ENCODE assay signal across 13 mouse cellular contexts in the genomic region with DNA sequence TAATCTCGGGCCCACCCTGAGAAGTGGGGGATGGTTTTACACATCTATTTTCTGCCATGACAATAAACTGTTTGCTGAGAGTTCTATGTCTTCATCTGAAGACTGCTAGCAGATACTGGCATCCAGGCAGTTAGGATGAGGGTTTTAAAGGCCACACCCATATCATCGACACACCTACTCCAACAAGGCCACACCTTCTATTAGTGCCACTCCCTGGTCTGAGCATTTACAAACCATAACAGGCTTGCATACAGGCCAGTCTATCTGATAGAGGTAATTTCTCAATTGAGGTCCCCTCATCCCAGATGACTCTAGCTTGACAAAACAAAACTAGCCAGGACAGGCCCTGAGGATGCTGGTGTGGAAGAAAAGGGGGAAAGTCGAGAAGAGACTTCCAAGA. TPM values are rescaled to one million over a fixed set of nuclear protein-coding genes. Genes with fewer than 3 reads are reported as not detected.
DNase-seq lines count a peak whose midpoint lies in the region; ATAC-seq and TF ChIP-seq lines count a peak whose summit lies in the region.
"Had no signal": no experiment of that assay in that cellular context is flagged by ENCODE, and none has a peak within 500 bp of the region (broad histone marks: within the 10 kb centered on the region; RNA-seq: fewer than 3 reads in every experiment).

No protein-coding gene starts in this region.

- no peak overlapping the region for H3K4me2 ChIP-seq in heart, embryonic 16.5 days (ENCODE audit: low read depth, low read length)
- H3K4me2 ChIP-seq in midbrain, embryonic 14.5 days (ENCODE audit: low read length): no peak overlapping the region
- no peak overlapping the region for H3K4me2 ChIP-seq in intestine, postnatal 0 days (replicated peaks; ENCODE audit: low read depth)

- no peaks in the 10 kb centered on the region for H3K36me3 ChIP-seq in heart, embryonic 16.5 days (ENCODE audit: control insufficient read depth, insufficient read depth)
- H3K36me3 ChIP-seq in midbrain, embryonic 10.5 days: no peaks in the 10 kb centered on the region
- H3K36me3 ChIP-seq in midbrain, embryonic 14.5 days (ENCODE audit: control insufficient read depth, insufficient read depth, low read length): no peaks in the 10 kb centered on the region
- no peaks in the 10 kb centered on the region for H3K36me3 ChIP-seq in intestine, postnatal 0 days (ENCODE audit: control insufficient read depth, insufficient read depth)

- intact Hi-C loops in heart, postnatal 36 days (cut with DNase I): loop anchor here (2.0 to 5.0 kb wide), 3 partner anchors 117 to 331 kb away; no protein-coding TSS in a partner anchor
- intact Hi-C loops in left cerebral cortex, postnatal 36 days (cut with DNase I): no loop called here

- no peak for ATAC-seq in heart, embryonic 16.5 days (replicated peaks; ENCODE audit: extremely low read depth, insufficient read depth, low FRiP score)
- ATAC-seq in midbrain, embryonic 14.5 days (ENCODE audit: low FRiP score, low TSS enrichment): no peak
- ATAC-seq in intestine, postnatal 0 days: no peak

- no peaks in the 10 kb centered on the region for H3K27me3 ChIP-seq in heart, embryonic 16.5 days (ENCODE audit: control insufficient read depth, insufficient read depth, low read length)
- no peaks in the 10 kb centered on the region for H3K27me3 ChIP-seq in midbrain, embryonic 10.5 days (ENCODE audit: low read depth, poor library complexity, severe bottlenecking)
- H3K27me3 ChIP-seq in midbrain, embryonic 14.5 days (ENCODE audit: control insufficient read depth, insufficient read depth, low read length): no peaks in the 10 kb centered on the region
- no peaks in the 10 kb centered on the region for H3K27me3 ChIP-seq in intestine, postnatal 0 days (replicated peaks; ENCODE audit: control insufficient read depth, insufficient read depth, low read length)

- no peak for TF ChIP-seq CTCF in intestine, postnatal 0 days (IDR thresholded peaks at IDR 0.05; ENCODE audit: low read depth)

- peak overlapping the region; percentile 76; the same call in 1 of the 2 replicates for H3K9ac ChIP-seq in heart, embryonic 16.5 days (ENCODE audit: low read length)
- H3K9ac ChIP-seq in midbrain, embryonic 14.5 days (replicated peaks; ENCODE audit: low read length): no peak overlapping the region
- no peak overlapping the region for H3K9ac ChIP-seq in intestine, postnatal 0 days (ENCODE audit: low read depth, low read length)

- H3K9me3 ChIP-seq in heart, embryonic 16.5 days (replicated peaks; ENCODE audit: control insufficient read depth, low read length): no peaks in the 10 kb centered on the region
- H3K9me3 ChIP-seq in midbrain, embryonic 10.5 days (replicated peaks): no peaks in the 10 kb centered on the region
- H3K9me3 ChIP-seq in midbrain, embryonic 14.5 days (ENCODE audit: control insufficient read depth, low read length): no peaks in the 10 kb centered on the region
- no peaks in the 10 kb centered on the region for H3K9me3 ChIP-seq in intestine, postnatal 0 days (ENCODE audit: control insufficient read depth)

- 77% methylated on average over 3 of the region's 3 CpGs for WGBS in heart, embryonic 16.5 days
- WGBS in midbrain, embryonic 10.5 days: 90% methylated on average over 3 of the region's 3 CpGs
- 92% methylated on average over 3 of the region's 3 CpGs for WGBS in midbrain, embryonic 14.5 days
- 61% methylated on average over 3 of the region's 3 CpGs for WGBS in intestine, postnatal 0 days

- no peak overlapping the region for H3K4me3 ChIP-seq in heart, embryonic 16.5 days (ENCODE audit: low read length)
- H3K4me3 ChIP-seq in midbrain, embryonic 10.5 days: no peak overlapping the region
- no peak overlapping the region for H3K4me3 ChIP-seq in midbrain, embryonic 14.5 days (replicated peaks; ENCODE audit: low read depth, low read length)
- H3K4me3 ChIP-seq in intestine, postnatal 0 days (ENCODE audit: low read depth, low read length): no peak overlapping the region

- no peak for DNase-seq in heart, postnatal 36 days
- DNase-seq in midbrain, embryonic 10.5 days (ENCODE audit: low spot score): no peak
- no peak for DNase-seq in midbrain, embryonic 14.5 days
- DNase-seq in T-cell, adult 2 months (ENCODE audit: low spot score): no peak
- DNase-seq in left cerebral cortex, postnatal 36 days (ENCODE audit: low spot score in 2 of 2): no peak
- DNase-seq: cerebellum, postnatal 10 days; thymus, postnatal 4 days had no signal

- H3K4me1 ChIP-seq in heart, embryonic 16.5 days (ENCODE audit: control insufficient read depth, insufficient read depth, low read length): peaks cover 55% of the 10 kb centered on the region
- H3K4me1 ChIP-seq in midbrain, embryonic 10.5 days: peaks cover 23% of the 10 kb centered on the region
- H3K4me1 ChIP-seq in midbrain, embryonic 14.5 days (ENCODE audit: control insufficient read depth, insufficient read depth, low read length): peaks cover 10% of the 10 kb centered on the region
- H3K4me1 ChIP-seq in intestine, postnatal 0 days (replicated peaks; ENCODE audit: control insufficient read depth, insufficient read depth, low read length): 0 out of 2 replicates have a peak, but pooled peaks cover 6% of the 10 kb centered on the region

- H3K27ac ChIP-seq in heart, embryonic 16.5 days (ENCODE audit: low read length): peak overlapping the region; percentile 100
- peak overlapping the region; percentile 55; the same call in 1 of the 2 replicates for H3K27ac ChIP-seq in midbrain, embryonic 10.5 days (replicated peaks)
- H3K27ac ChIP-seq in midbrain, embryonic 14.5 days (replicated peaks; ENCODE audit: low read depth, low read length): no peak overlapping the region
- 0 out of 2 replicates have a peak overlapping the region, but pooled peaks have one; percentile 89 for H3K27ac ChIP-seq in intestine, postnatal 0 days (ENCODE audit: low read depth, low read length)

RNA-seq across cellular contexts. Expression of a gene that starts 8.9 kb away (rescaled TPM):
- 0.11 and 0.30 TPM in 2 replicates for polyA plus RNA-seq in heart, embryonic 16.5 days (2015; fragmentation: Nextera tagmentation; extraction: Ambion mirVana)
- total RNA-seq in heart, postnatal 36 days (2021): 1 to 10 TPM in 1 of 2 experiments, under 1 TPM in 1; 0.41 to 1.5 TPM
- polyA plus RNA-seq in midbrain, embryonic 10.5 days (2016; fragmentation: Nextera tagmentation; extraction: Ambion mirVana): not detected in 2 replicates
- 0.15 TPM in 1 of 2 replicates, not detected in the other for polyA plus RNA-seq in midbrain, embryonic 14.5 days (2014; fragmentation: Nextera tagmentation; extraction: Ambion mirVana)
- polyA plus RNA-seq in intestine, postnatal 0 days (2015; fragmentation: Nextera tagmentation; extraction: Ambion mirVana): 0.67 and 1.3 TPM in 2 replicates
- total RNA-seq in left cerebral cortex, postnatal 36 days (2021): under 1 TPM; 0.27 to 0.49 TPM
- total RNA-seq: layer of hippocampus, adult 18-20 months; megakaryocyte progenitor cell, adult 5-6 weeks had no signal
- polyA plus RNA-seq: hindbrain, embryonic 11.5 days; limb, embryonic 11.5 days had no signal

RNA-seq across cellular contexts. Expression of a gene that starts 14.8 kb away (rescaled TPM):
- polyA plus RNA-seq in heart, embryonic 16.5 days (2015; fragmentation: Nextera tagmentation; extraction: Ambion mirVana): 977 and 1,096 TPM in 2 replicates
- over 10,000 TPM; 17,938 to 18,211 TPM for total RNA-seq in heart, postnatal 36 days (2021)
- polyA plus RNA-seq in midbrain, embryonic 10.5 days (2016; fragmentation: Nextera tagmentation; extraction: Ambion mirVana): 0.16 and 0.25 TPM in 2 replicates
- polyA plus RNA-seq in midbrain, embryonic 14.5 days (2014; fragmentation: Nextera tagmentation; extraction: Ambion mirVana): 0.57 and 1.2 TPM in 2 replicates
- polyA plus RNA-seq in intestine, postnatal 0 days (2015; fragmentation: Nextera tagmentation; extraction: Ambion mirVana): 0.16 and 0.24 TPM in 2 replicates
- not detected for total RNA-seq in left cerebral cortex, postnatal 36 days (2021)
- total RNA-seq: megakaryocyte progenitor cell, adult 5-6 weeks had no signal

Comparison
In these comparisons a context has a peak if more than half of its experiments do, and no peak if none do; other contexts are left out.
1. RNA of a gene that starts 14.8 kb away (polyA plus RNA-seq): 977 to 1,096 TPM in heart, embryonic 16.5 days; 0.57 to 1.2 TPM in midbrain, embryonic 14.5 days, 0.16 to 0.25 TPM in midbrain, embryonic 10.5 days and 0.16 to 0.24 TPM in intestine, postnatal 0 days; every median in the first group is over 100 times any median in the second.